Mouse (Mus musculus): ENCODE results near the gene Rps24.
"Not testable (repeated sequence)": the region's sequence is repeated elsewhere in the genome, so short reads cannot be mapped to it uniquely, and the experiment has no call there.

Rps24 gene

GRCm38 (mm10) chr14:24486773-24487227 is at the start of gene Rps24, which contains the start of gene Polr3a:
Gene Rps24, plus strand, starts transcription at chr14:24487125.
Gene Polr3a, minus strand, starts transcription at chr14:24487058.
- DNase-seq, result peak; percentile 89

GRCm38 (mm10) chr14:24443529-24443928 is 43.4 kb upstream of the Rps24 start:
- not testable (repeated sequence) for DNase-seq

- no peak for DNase-seq
Observed at GRCm38 (mm10) chr14:24458191-24458590, 28.7 kb upstream of the Rps24 start.

- no peak for DNase-seq
Observed at GRCm38 (mm10) chr14:24468806-24469205, 18.1 kb upstream of the Rps24 start.

GRCm38 (mm10) chr14:24486241-24486767 is 621 bp upstream of the Rps24 start:
- DNase-seq, result no peak

GRCm38 (mm10) chr14:24489772-24490171 is 2.8 kb downstream of the Rps24 start:
- not testable (repeated sequence) for DNase-seq

GRCm38 (mm10) chr14:24490468-24491265 is 3.7 kb downstream of the Rps24 start:
- DNase-seq, result peak; percentile 98

GRCm38 (mm10) chr14:24491266-24491981 is 4.5 kb downstream of the Rps24 start:
- DNase-seq, result no peak

- no peak for DNase-seq
Observed at GRCm38 (mm10) chr14:24493256-24493655, 6.3 kb downstream of the Rps24 start.

GRCm38 (mm10) chr14:24496507-24496906 is 9.6 kb downstream of the Rps24 start:
- DNase-seq, result no peak

GRCm38 (mm10) chr14:24497443-24497842 is 10.5 kb downstream of the Rps24 start:
- DNase-seq, result no peak

- no peak for DNase-seq
Observed at GRCm38 (mm10) chr14:24498561-24499255, 11.8 kb downstream of the Rps24 start.

- DNase-seq, result no peak
Observed at GRCm38 (mm10) chr14:24499478-24499877, 12.6 kb downstream of the Rps24 start.

- peak; percentile 88 for DNase-seq
Observed at GRCm38 (mm10) chr14:24500091-24500844, 13.3 kb downstream of the Rps24 start.

GRCm38 (mm10) chr14:24500845-24501186 is 13.9 kb downstream of the Rps24 start:
- no peak for DNase-seq

- no peak for DNase-seq
Observed at GRCm38 (mm10) chr14:24501256-24501655, 14.3 kb downstream of the Rps24 start.

GRCm38 (mm10) chr14:24507452-24508069 is 20.6 kb downstream of the Rps24 start:
- no peak for DNase-seq

- no peak for DNase-seq
Observed at GRCm38 (mm10) chr14:24508070-24508773, 21.3 kb downstream of the Rps24 start.

GRCm38 (mm10) chr14:24509557-24509956 is 22.6 kb downstream of the Rps24 start:
- DNase-seq, result no peak

GRCm38 (mm10) chr14:24510218-24510617 is 23.3 kb downstream of the Rps24 start:
- no peak for DNase-seq

- no peak for DNase-seq
Observed at GRCm38 (mm10) chr14:24510679-24511078, 23.8 kb downstream of the Rps24 start.
